ENCODE assay signal across 17 mouse cellular contexts in genomic region chr2:12777696-12778095, GRCm38 (mm10).
DNase-seq lines count a peak whose midpoint lies in the region; ATAC-seq and TF ChIP-seq lines count a peak whose summit lies in the region.
"Had no signal": no experiment of that assay in that cellular context is flagged by ENCODE, and none has a peak within 500 bp of the region (broad histone marks: within the 10 kb centered on the region; RNA-seq: fewer than 3 reads in every experiment).

No protein-coding gene starts in this region.

- 46% methylated on average over 2 of the region's 2 CpGs for WGBS in forebrain, postnatal 0 days
- 72% methylated on average over 2 of the region's 2 CpGs for whole genome bisulfite sequencing in forebrain, embryonic 11.5 days
- WGBS in midbrain, postnatal 0 days: 67% methylated on average over 2 of the region's 2 CpGs
- 65% methylated on average over 2 of the region's 2 CpGs for WGBS in midbrain, embryonic 11.5 days

- no peak overlapping the region for H3K4me2 ChIP-seq in forebrain, postnatal 0 days (ENCODE audit: low read depth)
- no peak overlapping the region for H3K4me2 ChIP-seq in forebrain, embryonic 11.5 days (ENCODE audit: low read depth, low read length, severe bottlenecking)
- H3K4me2 ChIP-seq in midbrain, postnatal 0 days (ENCODE audit: low read depth, low read length, poor library complexity, severe bottlenecking): no peak overlapping the region
- no peak overlapping the region for H3K4me2 ChIP-seq in midbrain, embryonic 11.5 days
- H3K4me2 ChIP-seq: heart, embryonic 12.5 days; hindbrain, embryonic 15.5 days; limb, embryonic 15.5 days had no signal

- H3K27ac ChIP-seq in forebrain, postnatal 0 days (ENCODE audit: low read depth, low read length): no peak overlapping the region
- no peak overlapping the region for H3K27ac ChIP-seq in forebrain, embryonic 11.5 days (ENCODE audit: low read depth, low read length)
- no peak overlapping the region for H3K27ac ChIP-seq in midbrain, postnatal 0 days (ENCODE audit: low read depth, low read length)
- no peak overlapping the region for H3K27ac ChIP-seq in midbrain, embryonic 11.5 days (ENCODE audit: low read depth, low read length)
- H3K27ac ChIP-seq: hindbrain, embryonic 15.5 days; limb, embryonic 15.5 days had no signal

- no peaks in the 10 kb centered on the region for H3K36me3 ChIP-seq in forebrain, postnatal 0 days (ENCODE audit: insufficient read depth)
- H3K36me3 ChIP-seq in forebrain, embryonic 11.5 days (ENCODE audit: control insufficient read depth, insufficient read depth, low read length): no peaks in the 10 kb centered on the region
- no peaks in the 10 kb centered on the region for H3K36me3 ChIP-seq in midbrain, postnatal 0 days (ENCODE audit: insufficient read depth, low read length)
- H3K36me3 ChIP-seq in midbrain, embryonic 11.5 days (ENCODE audit: control insufficient read depth, insufficient read depth, low read length): no peaks in the 10 kb centered on the region
- H3K36me3 ChIP-seq: heart, embryonic 12.5 days; hindbrain, embryonic 15.5 days; limb, embryonic 15.5 days had no signal

- H3K4me1 ChIP-seq in forebrain, postnatal 0 days (ENCODE audit: insufficient read depth): no peaks in the 10 kb centered on the region
- H3K4me1 ChIP-seq in forebrain, embryonic 11.5 days (replicated peaks; ENCODE audit: control insufficient read depth, insufficient read depth, low read length): no peaks in the 10 kb centered on the region
- H3K4me1 ChIP-seq in midbrain, postnatal 0 days (ENCODE audit: insufficient read depth, low read length): no peaks in the 10 kb centered on the region
- no peaks in the 10 kb centered on the region for H3K4me1 ChIP-seq in midbrain, embryonic 11.5 days (ENCODE audit: control insufficient read depth, insufficient read depth, low read length)
- H3K4me1 ChIP-seq: hindbrain, embryonic 15.5 days; limb, embryonic 15.5 days had no signal

- ATAC-seq in forebrain, postnatal 0 days: peak; percentile 61
- no peak for ATAC-seq in forebrain, embryonic 11.5 days (replicated peaks; ENCODE audit: low FRiP score)
- ATAC-seq in midbrain, postnatal 0 days (ENCODE audit: low FRiP score): no peak
- no peak for ATAC-seq in midbrain, embryonic 11.5 days (ENCODE audit: low FRiP score)
- ATAC-seq in inflammation-experienced regulatory T-cells, adult 6 months: no peak
- ATAC-seq: activated CD4-positive, CD25-positive, alpha-beta regulatory T cell, adult 4 months; liver, postnatal 0 days; Patski had no signal

- DNase-seq in forebrain, postnatal 0 days: peak; percentile 40
- DNase-seq in forebrain, embryonic 11.5 days (ENCODE audit: low spot score): no peak
- DNase-seq in midbrain, postnatal 0 days (ENCODE audit: low spot score): peak; percentile 8
- no peak for DNase-seq in midbrain, embryonic 11.5 days (ENCODE audit: low spot score, missing footprints)
- DNase-seq in frontal cortex, postnatal 36 days (ENCODE audit: low spot score in 2 of 2): peak; percentile 39 to 54
- DNase-seq in telencephalon, adult 2 months (ENCODE audit: low read depth, low spot score): peak; percentile 67
- DNase-seq: adrenal gland, postnatal 25 days; kidney, adult 11 months; kidney, postnatal 10 days; liver, postnatal 0 days; thymus, adult 18-20 months had no signal

- no peak overlapping the region for H3K9ac ChIP-seq in forebrain, postnatal 0 days
- H3K9ac ChIP-seq in forebrain, embryonic 11.5 days (ENCODE audit: low read length): no peak overlapping the region
- H3K9ac ChIP-seq in midbrain, postnatal 0 days (replicated peaks; ENCODE audit: low read length, poor library complexity, severe bottlenecking): no peak overlapping the region
- no peak overlapping the region for H3K9ac ChIP-seq in midbrain, embryonic 11.5 days (ENCODE audit: low read length)
- H3K9ac ChIP-seq: heart, embryonic 12.5 days; hindbrain, embryonic 15.5 days; limb, embryonic 15.5 days; liver, postnatal 0 days had no signal

- TF ChIP-seq CTCF in forebrain, postnatal 0 days (IDR thresholded peaks at IDR 0.05; ENCODE audit: low read depth): no peak
- no peak for TF ChIP-seq CTCF in midbrain, postnatal 0 days (IDR thresholded peaks at IDR 0.05)

- H3K9me3 ChIP-seq in forebrain, postnatal 0 days (ENCODE audit: low read length): no peaks in the 10 kb centered on the region
- H3K9me3 ChIP-seq in forebrain, embryonic 11.5 days (ENCODE audit: control insufficient read depth, low read length): no peaks in the 10 kb centered on the region
- H3K9me3 ChIP-seq in midbrain, postnatal 0 days (ENCODE audit: low read length): no peaks in the 10 kb centered on the region
- no peaks in the 10 kb centered on the region for H3K9me3 ChIP-seq in midbrain, embryonic 11.5 days (ENCODE audit: control insufficient read depth, low read length)
- H3K9me3 ChIP-seq: hindbrain, embryonic 15.5 days; limb, embryonic 15.5 days had no signal

- H3K27me3 ChIP-seq in forebrain, postnatal 0 days (ENCODE audit: insufficient read depth, low read length): no peaks in the 10 kb centered on the region
- no peaks in the 10 kb centered on the region for H3K27me3 ChIP-seq in forebrain, embryonic 11.5 days (ENCODE audit: control insufficient read depth, insufficient read depth, low read length)
- no peaks in the 10 kb centered on the region for H3K27me3 ChIP-seq in midbrain, postnatal 0 days (ENCODE audit: insufficient read depth, low read length)
- no peaks in the 10 kb centered on the region for H3K27me3 ChIP-seq in midbrain, embryonic 11.5 days (ENCODE audit: control insufficient read depth, insufficient read depth, low read length)
- H3K27me3 ChIP-seq: heart, embryonic 12.5 days; hindbrain, embryonic 15.5 days; limb, embryonic 15.5 days had no signal

- H3K4me3 ChIP-seq in forebrain, postnatal 0 days (ENCODE audit: low read depth, low read length): no peak overlapping the region
- no peak overlapping the region for H3K4me3 ChIP-seq in forebrain, embryonic 11.5 days (ENCODE audit: low read depth, low read length)
- no peak overlapping the region for H3K4me3 ChIP-seq in midbrain, postnatal 0 days (ENCODE audit: low read depth, low read length)
- H3K4me3 ChIP-seq in midbrain, embryonic 11.5 days (ENCODE audit: low read depth, low read length): no peak overlapping the region
- H3K4me3 ChIP-seq: heart, embryonic 12.5 days; hindbrain, embryonic 15.5 days; limb, embryonic 15.5 days had no signal

Comparison
In these comparisons a context has a peak if more than half of its experiments do, and no peak if none do; other contexts are left out.
1. DNase-seq: peak in forebrain, postnatal 0 days (single experiment), midbrain, postnatal 0 days (single experiment), frontal cortex, postnatal 36 days (2 of 2) and telencephalon, adult 2 months (single experiment); none in forebrain, embryonic 11.5 days (single experiment) and midbrain, embryonic 11.5 days (single experiment).